Mouse (Mus musculus) urinary bladder, adult 18-20 months (tissue): Measurements from ENCODE around the gene Slc5a4a.
A peak's percentile ranks its signal among the peaks of the same experiment; 100 is the strongest.

Experiments
- DNase-seq, 2 experiments: peaks; one replicate each; pipeline ENCODE4 v3.0.0; 2022; ENCODE audit warnings: low spot score in 2 of 2, mixed read lengths in 2 of 2

Gene Slc5a4a

DNA sequence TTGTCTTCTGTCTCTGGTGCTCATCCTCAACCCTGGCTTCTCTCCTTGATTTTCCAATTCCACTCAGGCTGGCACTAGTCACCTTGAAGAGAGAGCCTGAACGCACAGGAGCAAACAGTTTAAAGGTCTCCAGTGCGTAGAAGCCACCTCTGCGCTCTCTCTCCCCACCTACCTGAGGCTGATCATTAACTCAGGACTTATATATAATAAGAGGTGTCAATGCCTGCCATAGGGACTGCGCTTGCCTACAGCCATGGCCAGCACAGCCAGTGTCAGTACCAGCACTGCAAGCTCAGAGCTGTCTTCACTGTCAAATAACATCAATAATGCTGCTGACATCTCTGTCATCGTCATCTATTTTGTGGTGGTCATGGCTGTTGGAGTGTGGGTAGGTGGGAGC is at the start of gene Slc5a4a:
Gene Slc5a4a (plus strand): TSS at position 174 of the 400 bp plus-strand sequence.
- DNase-seq = no peak

DNA sequence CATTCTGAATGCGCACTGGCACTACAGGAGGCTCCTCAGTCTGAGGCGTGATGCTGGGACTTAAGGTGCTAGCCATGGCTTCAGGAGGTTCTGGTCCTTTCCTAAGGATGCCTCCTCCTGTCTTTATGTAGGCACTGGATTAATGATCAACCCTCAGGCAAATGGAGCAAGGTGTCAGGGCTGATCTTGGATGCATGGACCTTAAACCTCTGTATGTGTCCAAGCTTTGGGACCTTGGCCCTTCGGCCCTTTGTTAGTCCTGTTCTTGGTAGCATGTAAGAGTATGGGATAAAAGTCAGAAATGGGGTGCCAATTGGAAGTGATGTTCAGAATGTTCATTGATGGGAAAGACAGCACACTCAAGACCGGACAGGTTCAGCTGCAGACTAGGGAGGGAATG is 36.4 kb upstream of the Slc5a4a start, which contains the start of gene Slc5a4b:
Gene Slc5a4b (minus strand): TSS at position 101 of the 400 bp plus-strand sequence.
- DNase-seq = no peak

DNA sequence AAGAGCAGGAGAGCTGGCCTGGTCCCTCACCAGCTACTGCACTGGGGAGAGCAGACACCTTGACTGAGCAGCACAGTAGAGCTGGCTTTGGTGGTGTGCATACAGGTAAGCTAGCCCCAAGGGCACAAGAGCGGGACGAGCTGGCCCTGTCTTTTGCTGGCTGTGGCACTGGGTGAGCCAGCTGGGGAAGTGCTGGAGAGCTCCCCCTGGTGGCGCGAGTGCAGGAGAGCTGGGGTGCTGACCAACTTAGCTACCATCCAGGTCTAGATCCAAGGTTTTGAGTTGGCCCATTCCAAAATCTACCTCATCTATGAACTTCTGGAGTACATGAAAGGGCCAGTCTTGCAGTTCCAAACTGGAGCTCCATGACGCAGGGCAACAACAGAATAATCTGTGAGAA is 29.3 kb upstream of the Slc5a4a start:
- peak; percentile 17 to 45 for DNase-seq

DNA sequence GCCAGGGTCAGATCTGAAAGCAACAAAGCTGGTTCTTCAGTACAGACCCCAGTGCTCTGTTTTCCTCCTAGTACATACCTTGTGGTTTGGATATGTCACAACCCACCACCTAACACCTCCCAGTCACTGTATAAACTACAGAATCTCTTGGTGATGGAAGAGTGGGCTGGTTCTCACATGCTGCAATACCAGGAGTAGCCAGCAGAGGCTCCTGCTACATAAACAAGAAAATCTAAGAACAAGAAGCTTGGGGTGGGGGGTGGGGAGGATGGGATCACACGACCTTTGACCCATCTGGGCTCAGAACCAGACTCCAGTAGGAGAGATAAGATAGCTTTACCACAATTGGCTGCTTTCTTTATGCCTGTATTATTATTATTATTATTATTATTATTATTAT is 28.5 kb upstream of the Slc5a4a start:
- DNase-seq = no peak

DNA sequence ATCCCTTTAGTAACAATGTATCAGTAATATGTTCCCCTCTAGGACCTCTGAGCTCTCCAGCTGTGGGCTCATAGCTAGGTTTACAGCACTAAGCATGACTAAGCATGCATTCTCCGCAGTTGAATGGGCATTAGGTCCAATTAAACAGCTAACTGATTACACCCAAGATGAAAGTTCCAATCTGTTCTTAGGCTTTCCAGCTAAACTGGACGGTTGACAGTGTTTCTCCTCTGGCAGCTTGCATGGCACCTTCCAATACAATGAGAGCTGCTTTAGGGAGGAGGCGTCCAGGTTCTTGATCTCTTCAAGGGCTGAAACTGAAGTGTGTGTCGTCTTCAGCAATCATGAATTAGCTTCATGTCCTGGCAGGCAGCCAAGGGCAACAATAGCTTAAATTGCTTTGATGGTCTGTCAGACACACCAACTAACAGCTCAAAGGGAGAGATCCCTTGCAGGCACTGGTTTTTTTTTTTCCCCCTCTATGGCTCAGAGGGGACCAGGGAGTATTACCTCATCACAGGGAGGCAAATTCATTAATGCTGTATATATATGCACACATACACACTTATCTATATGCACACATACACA is 27.0 kb upstream of the Slc5a4a start:
- no peak for DNase-seq

DNA sequence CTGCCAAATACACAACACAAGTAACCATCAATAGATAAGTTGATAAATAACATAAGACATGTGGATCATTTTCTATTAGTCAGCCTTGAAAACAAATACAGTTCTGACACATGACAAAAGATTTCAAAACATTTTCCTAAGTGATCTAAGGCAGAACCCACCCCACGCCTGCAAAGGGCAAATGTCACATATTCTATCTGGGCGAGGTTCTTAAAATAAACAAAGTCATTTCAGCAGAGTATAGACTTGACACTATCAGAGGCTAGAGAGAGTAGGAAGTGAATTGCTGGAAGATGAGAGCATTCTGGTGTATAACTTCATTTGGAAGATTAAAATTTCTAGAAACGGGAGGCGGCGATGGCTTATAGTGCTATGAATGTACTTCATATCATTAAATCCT is 25.8 kb upstream of the Slc5a4a start:
- DNase-seq = no peak

DNA sequence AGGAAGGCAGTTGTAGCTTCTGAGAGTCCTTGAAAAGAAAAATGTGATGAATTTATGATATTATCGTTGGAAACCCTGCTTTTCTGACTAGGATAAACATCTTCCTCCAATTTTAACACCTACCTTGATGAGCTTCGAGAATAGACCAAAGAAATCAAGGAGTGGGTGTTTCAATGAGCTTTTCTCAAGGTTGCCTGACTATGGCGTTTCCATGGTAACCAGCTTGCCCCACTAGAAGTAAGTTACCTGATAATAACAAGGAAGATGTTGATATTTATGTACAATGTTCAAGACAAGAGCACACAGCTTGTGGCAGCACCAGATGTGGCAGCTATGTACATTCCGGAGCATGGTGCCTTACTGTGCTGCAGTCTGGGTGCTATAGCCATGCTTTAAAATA is 14.7 kb upstream of the Slc5a4a start:
- no peak for DNase-seq

DNA sequence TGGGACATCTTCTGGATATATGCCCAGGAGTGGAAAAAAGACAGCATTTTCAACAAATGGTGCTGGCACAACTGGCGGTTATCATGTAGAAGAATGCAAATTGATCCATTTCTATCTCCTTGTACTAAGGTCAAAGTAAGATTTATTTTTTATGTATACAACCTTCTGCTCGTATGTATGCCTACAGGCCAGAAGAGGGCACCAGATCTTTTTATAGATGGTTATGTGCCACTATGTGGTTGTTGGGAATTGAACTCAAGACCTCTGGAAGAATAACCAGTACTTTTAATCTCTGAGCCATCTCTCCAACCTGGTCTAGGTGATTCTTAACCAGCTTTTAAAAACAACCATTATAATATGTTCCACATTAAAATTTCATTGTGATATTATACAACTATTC is 10.9 kb upstream of the Slc5a4a start:
- no peak for DNase-seq

DNA sequence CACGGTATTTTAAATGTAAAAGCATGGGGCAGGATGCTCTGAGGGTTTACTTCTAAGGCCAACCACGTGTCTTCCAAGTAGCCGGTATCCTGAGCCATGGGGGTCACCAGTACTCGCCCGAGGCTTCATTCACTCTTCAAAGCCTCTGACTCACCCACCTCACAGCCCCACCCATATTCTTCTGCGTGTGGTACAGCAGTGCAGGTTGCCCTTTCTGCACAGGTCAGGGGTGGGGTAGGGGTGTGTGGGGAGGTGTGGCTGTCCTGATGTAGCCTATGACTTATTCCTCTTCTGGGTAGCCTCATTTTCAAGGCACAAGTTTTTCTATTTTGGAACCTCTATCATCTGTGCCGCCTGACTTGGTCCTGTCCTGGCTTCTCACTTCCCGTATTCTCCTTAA is 405 bp upstream of the Slc5a4a start:
- no peak for DNase-seq

DNA sequence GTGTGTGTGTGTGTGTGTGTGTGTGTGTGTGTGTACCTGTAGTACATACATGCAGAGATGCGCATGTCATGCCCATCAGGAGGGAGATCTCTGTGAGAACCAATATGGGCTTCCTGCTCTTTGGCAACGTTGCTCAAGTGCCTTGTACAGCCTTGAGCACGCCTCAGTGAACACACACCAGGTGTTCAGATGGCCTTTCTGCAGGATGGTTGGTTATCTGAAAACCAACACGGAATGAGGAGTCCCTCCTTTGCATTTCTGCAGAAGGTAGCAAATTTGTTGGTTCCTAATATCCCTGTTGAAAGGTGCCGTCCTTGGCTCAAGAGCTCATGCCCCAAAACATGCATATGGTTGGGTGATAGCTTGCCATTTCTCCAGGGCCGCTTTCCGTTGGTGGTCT is 8.7 kb downstream of the Slc5a4a start:
- no peak for DNase-seq

DNA sequence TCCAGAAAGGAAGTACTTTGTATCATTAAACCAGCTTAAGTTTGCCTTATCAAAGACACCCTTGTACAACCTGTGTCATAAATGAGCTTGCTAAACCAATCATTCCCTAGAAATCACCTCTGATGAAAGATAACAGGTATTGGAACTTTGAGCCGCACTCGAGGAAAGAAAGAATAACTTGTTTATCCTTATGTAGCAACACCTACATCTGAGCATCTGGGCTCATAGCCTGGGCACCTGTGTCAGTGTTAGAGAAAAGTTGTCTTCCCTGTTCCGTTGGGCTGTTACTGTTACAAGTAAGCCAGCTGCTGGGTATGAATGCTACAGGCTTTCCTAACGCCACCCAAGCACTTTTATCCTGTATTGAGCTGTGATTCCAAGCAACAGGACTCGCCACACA is 10.3 kb downstream of the Slc5a4a start:
- no peak for DNase-seq

DNA sequence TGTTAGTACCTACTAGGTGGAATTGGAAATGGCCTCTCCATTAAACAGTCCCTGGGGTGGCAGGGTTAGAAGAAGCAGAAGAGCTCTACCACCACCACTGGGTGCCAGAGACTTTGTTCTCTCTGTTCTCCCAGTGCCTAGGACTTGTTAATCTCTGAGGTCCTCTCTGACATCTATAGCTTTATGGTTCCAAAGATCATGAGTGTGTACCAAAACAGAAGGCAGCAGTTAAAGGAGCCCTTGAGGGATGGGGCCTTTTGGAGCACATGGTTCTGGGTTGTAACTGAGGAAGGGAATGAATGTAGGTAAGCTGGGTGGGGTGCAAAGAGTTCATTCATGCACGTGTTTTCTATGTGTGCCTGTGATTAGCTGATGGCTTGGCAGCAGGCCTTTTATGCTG is 10.8 kb downstream of the Slc5a4a start:
- DNase-seq = no peak

DNA sequence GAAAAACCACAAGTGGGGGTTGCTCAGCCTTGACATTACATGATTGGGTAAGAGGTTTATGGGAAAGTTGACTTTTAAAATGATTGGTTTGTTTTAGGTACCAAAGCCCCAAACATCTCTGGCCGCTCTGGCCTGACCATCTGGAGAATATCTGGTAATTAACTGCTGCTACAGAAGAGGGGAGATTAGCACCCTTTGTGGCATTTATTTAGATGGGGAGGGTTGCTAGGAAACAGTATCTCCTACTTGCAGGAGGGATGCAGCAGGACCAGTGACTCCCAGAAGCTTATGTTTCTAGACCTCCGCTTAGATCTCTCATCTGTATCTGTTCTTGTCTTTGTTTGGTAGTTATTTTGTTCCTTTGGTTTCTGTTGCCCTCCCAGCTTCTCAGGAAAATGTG is 27.6 kb downstream of the Slc5a4a start:
- DNase-seq = no peak

DNA sequence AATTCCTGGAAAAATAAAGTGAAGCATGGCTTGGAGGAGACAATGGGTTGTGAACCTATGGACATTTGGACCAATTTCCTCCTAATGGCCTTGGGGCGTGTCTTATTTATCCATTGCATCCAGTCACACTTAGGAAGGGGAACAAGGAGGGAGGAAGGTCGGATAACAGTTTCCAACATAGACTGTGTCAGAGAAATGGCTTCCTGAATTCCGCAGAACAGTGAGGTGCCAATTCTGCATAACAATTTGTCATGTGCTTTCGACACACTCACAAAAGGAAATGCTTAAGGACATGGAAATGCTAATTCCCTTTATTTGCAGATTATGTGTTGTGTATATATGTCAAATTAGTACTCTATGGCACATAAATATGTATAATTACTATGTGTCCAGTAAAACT is 38.0 kb downstream of the Slc5a4a start:
- no peak for DNase-seq

DNA sequence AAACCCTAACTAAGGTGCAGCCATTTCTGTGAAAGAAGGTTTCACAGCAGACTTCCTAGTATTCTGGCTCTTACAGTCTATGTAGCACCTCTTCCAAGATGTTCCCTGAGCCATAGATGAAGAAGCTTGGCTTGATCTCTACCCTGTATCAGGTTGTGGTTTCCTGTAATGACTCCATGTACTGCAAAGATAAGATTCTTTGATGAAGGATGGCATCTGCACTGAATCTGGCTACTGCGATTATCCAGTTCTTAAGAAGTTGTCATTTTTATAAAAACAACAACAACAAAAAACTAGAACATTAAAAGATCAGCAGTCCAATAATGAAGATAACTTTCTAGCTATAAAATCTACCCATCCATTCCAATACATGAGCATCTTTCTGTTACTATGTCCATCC is 40.8 kb downstream of the Slc5a4a start:
- no peak for DNase-seq

DNA sequence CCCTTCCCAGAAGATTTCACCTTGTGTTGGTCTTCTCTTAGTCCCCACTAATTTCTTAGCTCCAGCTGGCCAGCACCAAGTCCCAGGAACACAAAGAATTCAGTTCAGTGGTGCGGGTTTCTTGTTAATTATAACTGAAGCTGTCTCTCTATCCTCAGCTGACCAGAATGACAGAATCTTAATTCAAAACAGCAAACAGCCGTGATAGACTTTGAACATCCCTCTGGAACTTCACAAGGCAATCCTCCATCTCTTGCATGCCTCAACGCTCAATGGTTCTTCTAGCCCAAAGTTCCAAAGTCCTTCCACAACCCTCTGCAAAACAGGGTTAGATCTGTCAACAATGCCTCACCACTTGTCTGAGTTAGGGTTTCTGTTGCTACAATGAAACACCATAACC is 54.2 kb downstream of the Slc5a4a start:
- no peak for DNase-seq

DNA sequence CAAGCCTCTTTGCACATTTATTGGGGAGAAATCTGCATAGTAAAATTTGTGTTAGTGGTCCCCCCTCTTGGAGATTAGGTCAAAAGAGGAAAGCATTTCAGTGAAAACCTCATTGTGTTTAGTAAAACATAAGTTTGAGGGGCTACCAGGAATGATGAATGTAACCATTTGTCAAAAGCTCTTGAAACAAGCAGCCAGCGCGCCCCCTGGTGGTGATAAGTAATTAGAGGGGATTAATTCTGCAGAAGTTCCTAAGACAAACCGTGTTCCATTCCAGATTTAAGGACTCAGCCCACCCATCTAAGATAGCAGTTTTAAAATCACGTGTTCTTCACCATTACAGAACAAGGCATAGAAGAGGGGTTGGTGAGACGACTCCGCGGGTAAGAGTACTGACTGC is 54.7 kb downstream of the Slc5a4a start:
- peak; percentile 27 to 60 for DNase-seq

DNA sequence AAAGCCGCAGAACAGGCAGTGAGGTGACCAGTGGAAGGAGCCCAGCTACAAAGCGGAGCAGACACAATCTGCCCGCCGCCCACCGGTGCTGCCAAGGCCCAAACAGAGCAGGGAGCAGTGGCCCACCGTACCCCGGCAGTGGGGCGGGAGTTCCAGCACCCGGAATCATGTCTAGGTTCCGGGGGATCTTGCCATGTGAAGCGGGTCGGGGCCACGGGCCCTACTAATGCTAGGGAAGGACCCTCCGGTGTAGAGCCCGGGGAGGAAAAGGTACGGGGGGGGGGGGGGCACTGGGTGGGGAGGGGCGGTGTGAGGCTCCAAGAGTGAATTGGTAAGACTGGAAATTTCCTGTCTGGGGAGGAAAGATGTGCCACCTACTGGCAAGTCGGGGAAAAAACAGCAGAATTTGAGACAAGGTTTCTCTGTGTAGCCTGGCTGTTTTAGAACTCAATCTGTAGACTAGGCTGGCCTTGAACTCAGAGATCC is 56.6 kb downstream of the Slc5a4a start:
- DNase-seq = peak in 1 of 2 experiments; percentile 35

DNA sequence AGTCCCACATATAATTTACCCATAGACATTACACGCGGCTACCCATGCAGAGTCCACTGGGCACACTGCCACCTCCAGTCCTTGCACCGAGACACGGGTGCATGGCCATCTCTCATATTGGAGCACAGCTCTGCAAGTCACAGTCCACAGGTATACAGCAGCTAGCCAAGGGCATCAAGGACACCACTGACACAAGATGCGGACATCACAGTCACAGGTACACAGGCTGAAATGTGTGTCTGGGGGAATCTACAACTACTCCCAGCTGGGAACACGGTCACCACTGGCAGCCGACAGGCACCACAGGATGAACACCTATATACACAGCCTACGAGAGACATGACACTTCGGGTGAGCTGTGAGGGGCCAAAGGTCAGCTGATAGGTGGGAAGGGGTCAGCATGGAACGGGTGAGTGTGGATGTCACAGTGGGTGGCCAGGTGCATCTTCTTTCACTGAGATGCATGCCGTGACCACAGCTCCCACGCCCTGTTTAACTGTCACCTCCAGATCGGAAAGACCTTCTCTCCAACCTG is 60.1 kb downstream of the Slc5a4a start:
- no peak for DNase-seq

DNA sequence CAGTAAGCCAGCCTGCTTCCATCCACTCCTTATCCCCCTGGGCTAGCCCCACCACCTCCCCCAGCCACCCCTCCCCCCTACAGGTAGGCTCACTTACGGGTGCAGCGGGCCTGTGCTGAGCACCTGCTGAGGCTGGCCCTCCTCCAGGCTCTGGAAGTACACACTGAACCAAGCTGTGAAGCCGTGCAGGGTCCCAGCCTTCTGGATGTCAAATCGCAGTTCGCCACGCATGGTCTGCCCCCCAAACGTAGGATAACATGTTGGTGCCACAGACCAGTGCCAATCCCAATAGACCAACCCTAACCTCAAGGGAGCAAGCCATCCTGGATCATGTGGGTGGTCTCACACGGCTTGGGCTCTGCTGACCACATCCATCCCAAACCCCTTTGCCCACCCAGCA is 62.0 kb downstream of the Slc5a4a start:
- DNase-seq = no peak

DNA sequence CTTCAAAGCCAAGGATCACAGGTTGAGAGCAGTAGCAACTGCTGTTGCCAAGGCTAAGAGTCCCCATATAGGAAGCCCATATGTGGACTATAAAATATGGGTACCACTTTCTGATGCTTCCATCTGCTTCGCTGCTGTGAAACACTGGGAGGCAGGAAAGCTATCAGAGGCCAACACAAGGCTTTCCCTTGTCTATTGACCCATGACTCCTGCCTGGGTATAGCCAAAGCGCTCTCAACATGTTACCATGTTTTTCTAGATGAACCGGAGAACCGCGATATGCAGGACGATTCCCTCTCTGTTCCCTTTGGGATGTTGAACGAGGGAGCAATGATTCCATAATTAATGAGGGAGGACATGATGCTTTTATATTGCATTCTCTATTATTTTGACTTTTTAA is 63.6 kb downstream of the Slc5a4a start:
- no peak for DNase-seq

DNA sequence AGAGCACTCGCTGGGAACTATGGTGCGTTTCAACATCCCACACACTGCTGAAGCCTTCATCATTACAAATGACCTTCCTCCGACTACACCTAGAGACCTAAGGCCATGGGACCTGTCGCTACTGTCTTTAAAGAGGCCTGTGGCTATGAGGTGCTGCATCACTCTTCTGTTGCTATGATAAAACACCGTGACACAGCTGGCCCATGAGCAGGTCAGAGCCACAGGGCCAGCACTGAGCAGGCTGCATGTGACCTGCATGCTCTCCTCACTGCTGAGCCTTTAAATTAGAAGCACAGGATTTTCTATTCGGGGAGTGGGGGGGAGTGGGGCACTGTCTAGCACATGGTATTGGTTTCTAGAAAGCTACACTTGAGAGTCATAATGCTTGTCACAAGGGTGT is 64.9 kb downstream of the Slc5a4a start:
- no peak for DNase-seq

DNA sequence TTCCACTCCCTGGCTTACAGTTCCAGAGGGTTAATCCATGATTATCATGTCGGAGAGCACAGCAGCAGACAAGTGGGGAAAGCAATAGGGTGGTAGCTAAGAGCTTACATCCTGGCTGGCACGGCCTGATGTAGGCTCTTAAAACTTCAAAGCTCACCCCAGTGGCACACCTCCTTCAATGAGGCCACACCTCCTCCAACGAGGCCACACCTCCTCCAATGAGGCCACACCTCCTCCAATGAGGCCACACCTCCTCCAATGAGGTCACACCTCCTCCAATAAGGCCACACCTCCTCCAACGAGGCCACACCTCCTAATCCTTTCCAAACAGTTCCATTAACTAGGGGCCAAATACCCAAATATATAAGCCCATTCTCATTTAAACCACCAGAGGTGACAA is 66.9 kb downstream of the Slc5a4a start:
- DNase-seq = no peak

DNA sequence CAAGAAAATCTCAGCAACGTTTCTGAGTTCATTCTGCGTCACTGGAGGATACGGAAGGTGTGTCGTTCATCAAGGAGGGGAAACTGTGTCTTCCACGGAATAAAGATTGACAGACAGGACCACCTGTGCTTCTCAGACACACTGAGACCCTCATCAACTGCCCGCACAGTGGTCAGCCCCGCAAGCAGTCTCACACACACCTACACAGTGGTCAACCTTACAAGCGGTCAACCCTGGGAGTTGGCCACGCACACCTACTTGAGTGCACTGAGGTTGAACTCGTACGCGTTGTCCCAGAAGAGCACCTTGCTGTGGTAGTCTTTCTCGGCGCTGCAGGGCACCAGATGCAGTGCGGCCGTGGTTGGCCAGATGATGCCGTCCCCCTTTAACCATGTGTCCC is 69.8 kb downstream of the Slc5a4a start:
- DNase-seq = no peak
